ENCODE assay signal across 11 mouse cellular contexts in the genomic region with DNA sequence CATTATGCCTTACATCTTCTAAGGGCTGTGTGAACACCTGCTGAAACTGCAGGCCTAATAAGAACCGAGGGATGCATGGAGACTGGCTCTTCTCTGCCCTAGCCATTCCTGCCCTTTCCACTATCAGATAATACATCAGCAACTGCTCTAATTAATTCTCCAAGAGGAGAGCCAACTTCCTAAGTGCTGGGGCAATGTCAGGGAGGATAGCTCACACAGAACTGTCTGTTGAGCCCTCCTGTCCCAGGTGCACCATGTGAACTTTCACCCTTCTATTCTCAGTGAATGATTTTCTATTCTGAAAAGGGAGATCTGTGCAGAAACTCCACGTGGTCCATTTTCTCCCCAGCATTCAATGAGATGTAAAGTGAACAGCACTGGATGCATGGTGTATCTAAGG.
"Had no signal": no experiment of that assay in that cellular context is flagged by ENCODE, and none has a peak within 500 bp of the region (broad histone marks: within the 10 kb centered on the region; RNA-seq: fewer than 3 reads in every experiment).

No protein-coding gene starts in this region.

- H3K27me3 ChIP-seq: limb, embryonic 12.5 days; liver, embryonic 13.5 days; lung, embryonic 15.5 days; neural tube, embryonic 12.5 days had no signal

- H3K4me1 ChIP-seq: limb, embryonic 12.5 days; liver, embryonic 13.5 days; lung, embryonic 15.5 days; neural tube, embryonic 12.5 days had no signal

- H3K36me3 ChIP-seq: limb, embryonic 12.5 days; liver, embryonic 13.5 days; lung, embryonic 15.5 days; neural tube, embryonic 12.5 days had no signal

- H3K4me2 ChIP-seq: limb, embryonic 12.5 days; liver, embryonic 13.5 days; lung, embryonic 15.5 days; neural tube, embryonic 12.5 days had no signal

- ATAC-seq: liver, postnatal 0 days had no signal

- DNase-seq: kidney, adult 2 months; kidney, postnatal 4 days; liver; liver, embryonic 13.5 days; liver, postnatal 0 days; thymus, postnatal 4 days had no signal

- H3K4me3 ChIP-seq: layer of hippocampus, adult 2 months; limb, embryonic 12.5 days; liver, embryonic 13.5 days; lung, embryonic 15.5 days; neural tube, embryonic 12.5 days had no signal

- H3K27ac ChIP-seq: layer of hippocampus, adult 2 months; limb, embryonic 12.5 days; liver, embryonic 13.5 days; lung, embryonic 15.5 days; neural tube, embryonic 12.5 days; stomach, postnatal 0 days had no signal

- H3K9me3 ChIP-seq: limb, embryonic 12.5 days; liver, embryonic 13.5 days; lung, embryonic 15.5 days; neural tube, embryonic 12.5 days had no signal

- H3K9ac ChIP-seq: limb, embryonic 12.5 days; liver, embryonic 13.5 days; liver, postnatal 0 days; lung, embryonic 15.5 days; neural tube, embryonic 12.5 days had no signal
